Mouse (Mus musculus) thymus, adult 2 months (tissue): Measurements from ENCODE around the gene Sox9.

Experiments
- CTCF ChIP-seq: fragments of 200-500 bp; IDR thresholded peaks from 2 replicates; pipeline ENCODE4 v1.5.1; 2012; ENCODE audit warnings: mild to moderate bottlenecking, control low read depth, low read length, moderate library complexity, borderline replicate concordance; ENCODE audit not compliant: control insufficient read depth, poor library complexity, insufficient read depth; ENCODE audit errors: extremely low read depth
- POLR2A ChIP-seq: fragments of 200-500 bp; IDR thresholded peaks from 2 replicates; pipeline ENCODE4 v1.6.1; 2012; ENCODE audit warnings: mild to moderate bottlenecking, low read length, control low read depth, moderate library complexity; ENCODE audit not compliant: control insufficient read depth, poor library complexity, insufficient read depth; ENCODE audit errors: extremely low read depth

GRCm38 (mm10) chr11:112756516-112756915, 25.5 kb upstream of the Sox9 start:
- TF ChIP-seq CTCF (no peak), POLR2A (no peak)
